Mouse (Mus musculus) bone marrow, adult 2 months (tissue): ENCODE data around the gene Fubp1.

Experiments used
- CTCF ChIP-seq: fragments of 200-500 bp; IDR thresholded peaks from 2 replicates; pipeline ENCODE4 v1.5.1; 2011; ENCODE audit warnings: low read length, control low read depth; ENCODE audit not compliant: control insufficient read depth, insufficient read depth
- POLR2A ChIP-seq: fragments of 200-500 bp; IDR thresholded peaks from 2 replicates; pipeline ENCODE4 v1.6.1; 2011; ENCODE audit warnings: low read depth, mild to moderate bottlenecking, control low read depth, low read length, borderline replicate concordance; ENCODE audit not compliant: control insufficient read depth

GRCm38 (mm10) chr3:152171236-152171635 is 39.0 kb upstream of the Fubp1 start:
- no peak for TF ChIP-seq POLR2A
- no peak for TF ChIP-seq CTCF
